Mouse (Mus musculus): ENCODE results near the gene Sel1l3.

Gene Sel1l3

DNA sequence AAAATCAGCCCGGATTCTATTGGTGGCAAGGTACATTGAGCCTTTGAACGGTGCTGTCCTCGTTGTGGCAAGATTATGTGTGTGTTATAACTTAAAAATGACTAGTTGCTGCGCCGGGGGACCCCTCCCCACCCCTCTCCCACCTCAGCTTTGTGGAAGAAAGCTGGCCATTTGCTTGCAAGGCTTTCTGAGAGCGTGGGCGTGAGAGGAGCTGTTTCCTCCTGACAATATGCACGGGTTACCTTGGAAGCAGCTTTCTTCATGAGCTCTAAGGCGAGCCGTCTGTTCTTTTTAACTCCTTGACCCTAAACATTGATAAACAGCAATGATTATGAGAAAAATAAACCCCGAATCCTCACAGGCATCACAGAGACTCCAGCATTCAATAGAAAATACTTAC is 74.2 kb downstream of the Sel1l3 start:
- no peak for DNase-seq

GRCm38 (mm10) chr5:53139140-53139539 is 74.6 kb downstream of the Sel1l3 start:
- DNase-seq: no peak

DNA sequence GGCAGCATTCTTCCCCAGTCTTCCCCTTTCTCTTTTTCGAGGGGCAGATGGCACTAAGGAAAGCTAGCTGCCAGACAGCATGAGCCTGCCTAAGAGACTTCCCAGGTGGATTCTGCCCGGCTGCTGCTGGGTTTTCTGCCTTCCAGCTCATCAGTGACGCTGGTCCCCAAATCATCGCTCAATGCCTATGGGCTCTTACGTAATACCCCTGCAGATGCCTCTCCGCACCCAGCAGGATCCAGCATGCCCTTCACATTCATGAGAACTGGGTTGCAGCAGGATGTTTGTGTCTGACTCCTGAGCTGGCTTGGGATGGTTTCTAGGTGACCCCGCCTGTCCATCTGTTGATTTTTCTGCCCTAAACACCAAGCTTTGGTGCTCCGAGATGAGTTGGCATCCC is 75.7 kb downstream of the Sel1l3 start:
- DNase-seq: no peak

DNA sequence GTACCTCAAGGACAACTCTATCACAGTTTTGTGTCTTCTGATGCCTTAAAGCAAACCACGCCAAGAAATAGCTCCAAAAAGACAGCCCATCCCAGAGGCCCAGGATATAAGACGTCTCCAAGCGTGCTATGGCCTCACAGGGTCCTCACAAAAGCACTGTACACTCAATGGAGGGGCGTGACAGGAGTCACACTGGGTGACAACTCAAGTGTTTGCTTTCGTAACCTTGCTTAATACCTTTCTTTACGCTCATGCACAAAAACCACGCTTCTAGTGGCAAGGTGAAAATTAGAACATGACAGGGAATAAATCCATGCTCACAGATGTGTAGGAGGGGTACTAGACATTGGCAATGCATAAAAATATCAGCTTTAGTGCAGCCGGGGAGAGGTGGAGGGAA is 77.7 kb downstream of the Sel1l3 start:
- DNase-seq: no peak

GRCm38 (mm10) chr5:53134003-53134402 is 79.7 kb downstream of the Sel1l3 start:
- DNase-seq: peak; percentile 22 to 24

- DNase-seq: no peak
Observed at GRCm38 (mm10) chr5:53124701-53125100, 89.0 kb downstream of the Sel1l3 start.

DNA sequence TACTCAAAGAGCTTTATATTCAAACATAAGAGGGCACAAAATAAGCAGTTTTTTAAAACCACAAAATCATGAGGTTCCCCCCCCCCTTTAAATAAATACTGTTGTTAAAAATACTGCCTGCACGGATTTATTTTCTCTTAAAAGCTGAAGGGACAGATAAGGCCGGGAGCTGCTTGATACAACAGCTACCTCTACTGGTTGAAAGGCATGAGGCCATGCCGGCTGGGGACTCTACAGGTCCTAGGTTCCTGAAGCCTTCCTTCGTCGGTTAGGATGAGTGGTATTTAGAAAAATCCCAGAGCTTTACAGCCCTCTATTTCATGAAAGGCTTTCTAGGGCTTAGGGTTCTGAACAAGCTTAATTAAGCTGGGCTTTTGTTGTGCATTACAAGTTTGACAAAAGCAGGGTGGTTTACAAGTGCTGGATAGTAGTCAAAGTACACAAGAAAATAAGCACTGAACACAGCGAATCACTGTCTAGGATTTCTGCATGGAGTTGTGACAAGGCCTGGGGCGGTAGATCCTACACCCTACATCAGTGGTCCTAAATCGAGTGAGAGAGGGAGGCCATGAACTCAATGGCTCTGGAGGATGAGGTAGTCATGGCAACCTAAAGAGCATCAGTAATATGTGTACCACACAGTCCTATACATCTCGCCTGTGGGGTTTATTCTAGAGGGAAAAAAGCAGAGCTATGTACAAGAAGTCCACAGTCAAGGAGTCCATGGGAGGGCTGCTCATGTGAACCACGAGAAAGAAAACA is 90.0 kb downstream of the Sel1l3 start:
- DNase-seq: peak; percentile 70 to 75

- DNase-seq: no peak
Observed at GRCm38 (mm10) chr5:53119689-53120088, 94.0 kb downstream of the Sel1l3 start.

DNA sequence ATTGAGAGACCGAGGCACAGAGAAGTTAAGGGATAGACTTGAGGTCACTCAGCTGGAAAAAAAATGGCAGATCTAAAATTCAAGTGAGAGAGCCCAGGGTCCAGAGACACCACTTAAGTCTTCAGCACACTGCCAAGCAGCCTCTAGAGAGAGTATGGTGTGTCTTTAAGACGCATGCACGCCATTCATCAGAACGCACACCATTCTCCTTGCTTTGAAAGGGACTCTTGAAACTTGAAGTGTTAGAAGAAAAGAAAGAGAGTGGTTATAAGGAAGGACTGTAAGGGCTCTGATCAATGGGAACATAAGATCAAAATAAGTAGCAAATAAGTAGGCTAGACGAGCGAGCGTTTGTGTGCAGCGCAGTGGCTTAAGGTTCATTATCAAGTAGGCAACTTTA is 95.5 kb downstream of the Sel1l3 start:
- DNase-seq: no peak

DNA sequence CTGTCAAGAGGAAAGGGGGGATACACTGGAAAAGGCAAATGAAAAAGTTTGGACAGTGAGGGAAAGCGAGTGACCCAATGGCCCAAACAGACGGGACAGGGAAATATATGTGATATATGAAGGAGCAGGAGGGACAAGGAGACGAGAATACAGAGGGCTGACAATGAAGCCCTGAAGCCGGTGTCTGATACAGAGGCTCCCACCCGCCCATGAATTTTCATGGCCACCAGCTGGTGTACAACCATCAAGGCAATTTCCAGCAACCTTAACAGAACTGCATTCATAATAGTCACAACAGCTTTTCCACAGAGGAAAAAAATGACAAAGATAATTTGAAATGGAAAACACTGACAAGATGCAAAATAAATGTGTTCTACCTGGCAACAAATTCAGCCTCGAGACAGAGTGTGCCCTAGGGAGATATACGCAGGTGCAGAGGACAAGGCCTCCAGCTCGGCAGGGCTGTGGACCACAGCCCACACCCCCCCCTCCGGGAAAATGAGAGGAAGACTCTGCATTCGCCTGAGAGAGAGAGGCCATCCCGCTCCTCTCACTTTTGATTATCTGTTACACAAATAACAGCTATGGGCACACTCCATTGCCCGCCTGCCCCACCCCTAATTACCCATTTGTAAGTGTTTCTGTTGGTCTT is 99.0 kb downstream of the Sel1l3 start:
- DNase-seq: no peak

DNA sequence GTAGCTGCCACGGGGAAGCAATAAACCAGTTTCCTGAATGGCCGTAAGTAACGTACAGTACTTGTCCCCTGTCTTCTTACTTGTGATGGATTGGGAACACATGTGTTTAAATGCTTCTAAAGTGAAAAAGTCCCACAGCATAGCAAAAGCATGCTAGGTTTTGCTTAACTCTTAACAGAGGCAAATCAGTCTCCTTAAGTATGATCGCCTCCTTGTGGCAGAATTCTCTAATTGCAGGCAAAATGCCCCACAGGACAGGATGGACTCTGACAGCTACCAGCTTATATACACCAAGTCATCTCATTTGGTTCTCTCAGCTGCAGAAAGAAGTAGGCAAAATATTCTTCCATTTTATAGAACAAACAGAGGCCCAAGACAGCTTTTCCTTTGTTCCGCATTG is 100.8 kb downstream of the Sel1l3 start:
- no peak for DNase-seq

DNA sequence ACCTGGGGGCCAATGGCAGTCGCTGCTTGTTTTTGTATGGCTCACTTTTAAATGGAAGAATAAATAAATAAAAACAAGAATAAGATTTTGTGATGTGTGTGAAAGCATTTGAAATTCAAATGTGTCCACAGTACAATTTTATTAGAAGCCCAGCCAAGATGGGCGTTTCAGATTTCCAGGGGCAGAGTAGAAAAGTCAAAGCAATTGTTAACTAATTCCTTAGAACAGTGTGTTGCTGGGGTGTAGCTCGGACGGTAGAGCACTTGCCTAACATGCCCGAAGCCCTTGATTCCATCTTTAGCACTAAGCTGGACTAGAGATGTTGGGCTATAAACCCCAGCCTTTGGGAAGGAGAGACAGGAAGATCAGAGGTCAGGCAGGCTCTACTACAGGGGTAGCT is 102.7 kb downstream of the Sel1l3 start:
- DNase-seq: peak in 1 of 2 experiments; percentile 38

GRCm38 (mm10) chr5:53110225-53110624 is 103.5 kb downstream of the Sel1l3 start:
- peak in 1 of 2 experiments; percentile 48 for DNase-seq

- DNase-seq: peak in 1 of 2 experiments; percentile 33
Observed at GRCm38 (mm10) chr5:53108668-53109067, 105.1 kb downstream of the Sel1l3 start.

GRCm38 (mm10) chr5:53108026-53108425 is 105.7 kb downstream of the Sel1l3 start:
- peak in 1 of 2 experiments; percentile 38 for DNase-seq

GRCm38 (mm10) chr5:53106731-53107130 is 107.0 kb downstream of the Sel1l3 start:
- no peak for DNase-seq

DNA sequence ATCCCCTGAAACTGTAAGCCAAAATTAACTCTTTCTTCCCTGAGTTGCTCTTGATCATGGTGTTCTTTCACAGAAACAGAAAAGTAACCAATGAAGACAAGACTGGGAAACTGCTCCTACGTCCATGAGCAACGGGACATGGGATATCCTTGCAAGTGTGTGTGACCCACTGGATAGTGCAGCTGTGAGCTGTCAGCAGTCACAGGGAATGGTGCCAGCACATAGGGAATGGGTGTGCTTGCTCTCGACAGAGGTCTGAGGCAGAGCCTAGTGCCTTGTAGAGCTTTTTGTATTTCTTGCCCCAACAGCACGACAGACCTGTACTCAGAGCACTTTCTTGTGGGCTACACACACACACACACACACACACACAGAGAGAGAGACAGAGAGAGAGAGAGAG is 107.6 kb downstream of the Sel1l3 start:
- DNase-seq: peak; percentile 28 to 31

- peak; percentile 71 to 83 for DNase-seq
Observed at GRCm38 (mm10) chr5:53105716-53106115, 108.0 kb downstream of the Sel1l3 start.

- peak; percentile 42 to 55 for DNase-seq
Observed at GRCm38 (mm10) chr5:53104177-53104855, 109.4 kb downstream of the Sel1l3 start.

DNA sequence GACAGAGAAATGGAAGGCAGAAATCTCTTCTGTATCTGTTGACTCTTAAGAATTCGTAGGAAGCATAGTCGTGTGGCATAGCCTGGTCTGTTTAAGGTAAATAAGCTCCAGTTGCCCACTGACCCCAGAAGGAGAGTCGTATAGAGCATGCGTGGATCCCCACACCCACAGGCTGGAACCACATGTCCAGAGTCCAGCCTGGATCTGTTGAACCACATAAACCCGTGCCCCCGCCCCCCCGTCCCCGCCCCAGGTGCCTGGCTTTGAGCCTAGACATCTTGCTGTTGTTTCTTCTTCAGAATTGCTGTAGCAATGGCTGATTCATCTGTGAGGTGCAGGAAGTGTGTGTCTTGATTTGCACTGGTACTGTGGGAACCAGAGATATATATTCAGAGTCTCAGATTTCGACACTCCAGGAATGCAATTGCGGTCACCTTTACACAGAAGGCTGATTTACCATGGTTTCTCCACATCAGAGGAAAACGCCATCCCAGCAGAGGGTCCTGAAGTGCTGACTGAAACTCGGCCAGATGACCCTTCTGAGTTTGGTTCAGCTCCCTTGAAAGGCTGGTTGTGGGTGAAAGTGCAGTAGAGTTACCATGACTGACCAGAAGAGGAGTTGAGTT is 111.8 kb downstream of the Sel1l3 start:
- peak in 1 of 2 experiments; percentile 58 for DNase-seq

DNA sequence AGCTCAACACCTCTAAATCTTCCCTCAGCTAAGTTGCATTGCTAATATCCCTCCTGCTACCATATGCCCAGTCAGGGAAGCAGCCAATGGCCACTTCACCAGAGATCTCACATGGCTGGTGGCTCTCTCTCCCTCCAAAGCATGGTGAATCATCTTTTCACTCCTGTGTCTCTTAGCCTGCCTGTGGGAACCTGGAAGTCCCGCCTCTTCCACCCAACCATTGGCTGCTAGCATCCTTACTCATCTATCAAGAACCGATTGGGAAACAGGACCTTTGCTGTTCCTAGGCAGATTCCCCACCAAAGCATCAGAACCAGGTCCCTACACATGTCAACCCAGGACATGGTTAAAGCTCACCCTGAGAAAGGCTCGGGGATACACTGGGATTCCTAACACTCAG is 122.4 kb downstream of the Sel1l3 start:
- no peak for DNase-seq

- no peak for DNase-seq
Observed at GRCm38 (mm10) chr5:53087452-53087851, 126.3 kb downstream of the Sel1l3 start.

DNA sequence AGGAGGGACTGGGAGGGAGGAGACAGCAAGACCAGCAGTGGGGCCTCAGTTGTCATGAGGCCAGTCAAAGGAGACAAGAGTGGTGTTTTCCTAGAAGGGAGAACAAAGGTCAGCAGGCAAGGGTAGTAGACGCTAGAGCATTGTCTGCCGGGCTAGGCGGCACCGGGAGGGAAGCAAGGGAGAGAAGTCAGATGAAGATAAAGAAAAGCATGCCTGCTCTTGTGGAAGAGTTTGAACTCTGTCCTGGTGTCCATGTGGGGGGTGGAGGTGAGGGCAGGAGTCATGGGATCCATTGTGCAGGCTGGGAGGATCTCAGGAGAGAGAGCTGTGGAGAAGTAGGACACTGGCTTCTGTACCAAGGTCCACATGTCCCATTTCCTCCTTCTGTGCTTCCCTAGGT is 135.3 kb downstream of the Sel1l3 start:
- DNase-seq: peak; percentile 14 to 56
